Mouse (Mus musculus): ENCODE results near the gene Cpm.

Gene Cpm

GRCm38 (mm10) chr10:117650042-117650655 is 20.8 kb downstream of the Cpm start:
- no peak for DNase-seq

- DNase-seq: no peak
Observed at GRCm38 (mm10) chr10:117650725-117651124, 21.4 kb downstream of the Cpm start.

GRCm38 (mm10) chr10:117651587-117652377 is 22.5 kb downstream of the Cpm start:
- no peak for DNase-seq

DNA sequence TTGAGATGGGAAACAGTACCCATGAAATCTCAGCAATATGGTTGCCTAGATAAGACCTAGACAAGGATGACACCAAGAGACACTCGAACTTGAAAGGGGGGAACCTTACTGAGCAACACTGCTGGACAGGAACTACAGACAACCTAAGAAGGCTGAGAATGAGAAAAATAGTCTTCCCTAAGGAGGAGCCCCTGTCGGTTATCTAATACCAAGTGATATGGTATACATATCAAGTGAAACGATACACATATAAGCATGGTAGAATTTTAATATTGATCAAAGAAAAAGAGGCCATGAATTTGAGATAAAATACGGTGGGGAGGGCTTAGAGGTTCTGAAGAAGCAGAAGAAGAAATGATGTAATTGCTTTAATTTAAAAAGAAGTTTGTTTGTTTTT is 23.1 kb downstream of the Cpm start:
- no peak for DNase-seq

DNA sequence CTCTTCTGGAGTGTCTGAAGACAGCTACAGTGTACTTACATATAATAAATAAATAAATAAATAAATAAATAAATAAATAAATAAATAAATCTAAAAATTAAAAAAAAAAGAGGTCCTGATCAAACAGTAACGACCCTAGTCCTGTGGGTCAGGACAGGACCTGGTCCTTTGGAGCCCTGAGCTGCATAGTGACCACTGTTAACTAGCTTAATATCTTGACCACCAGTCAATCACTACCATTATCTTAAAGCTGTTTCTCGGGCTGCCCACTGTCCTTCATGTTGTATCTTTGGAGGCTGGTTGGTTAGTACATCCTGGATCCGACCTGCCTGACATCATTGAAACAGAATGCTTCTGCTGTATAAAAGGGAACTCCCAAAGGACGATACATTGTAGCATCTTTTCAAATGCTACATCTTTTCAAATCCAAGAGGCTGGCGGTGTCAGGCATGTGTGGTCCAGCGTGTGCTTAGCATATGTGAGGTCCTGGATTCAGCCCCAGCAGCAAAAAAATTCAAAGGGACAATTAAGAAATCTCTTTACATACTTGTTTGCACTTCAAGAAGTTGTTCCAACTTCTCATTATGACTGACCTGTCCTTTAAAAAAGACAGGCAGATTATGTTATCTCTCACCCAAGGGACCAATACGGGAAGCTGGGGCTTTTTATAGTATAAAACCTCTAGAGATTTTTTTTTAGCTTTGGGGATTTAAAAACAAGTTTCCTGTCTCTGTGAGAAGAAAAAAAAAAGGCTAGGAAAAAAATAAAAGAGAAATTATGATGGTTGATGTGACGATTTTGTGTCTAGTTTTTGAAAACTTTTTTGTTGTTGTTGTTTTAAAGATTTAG is 23.9 kb downstream of the Cpm start:
- no peak for DNase-seq

DNA sequence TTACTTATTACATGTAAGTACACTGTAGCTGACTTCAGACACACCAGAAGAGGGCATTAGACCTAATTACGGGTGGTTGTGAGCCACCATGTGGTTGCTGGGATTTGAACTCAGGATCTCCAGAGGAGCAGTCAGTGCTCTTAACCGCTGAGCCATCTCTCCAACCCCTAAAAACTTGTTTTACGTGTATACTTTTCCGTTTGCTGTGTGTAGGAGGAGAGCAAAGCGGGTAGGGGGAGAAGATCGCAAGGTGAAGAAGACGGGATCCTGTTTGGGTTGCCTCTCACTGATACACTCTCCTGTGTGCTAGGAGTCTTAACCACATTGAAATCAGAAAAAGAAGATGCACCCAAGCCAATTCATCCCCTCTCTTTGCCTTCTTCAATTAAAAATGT is 24.5 kb downstream of the Cpm start:
- no peak for DNase-seq

GRCm38 (mm10) chr10:117654576-117655123 is 25.4 kb downstream of the Cpm start:
- no peak for DNase-seq

DNA sequence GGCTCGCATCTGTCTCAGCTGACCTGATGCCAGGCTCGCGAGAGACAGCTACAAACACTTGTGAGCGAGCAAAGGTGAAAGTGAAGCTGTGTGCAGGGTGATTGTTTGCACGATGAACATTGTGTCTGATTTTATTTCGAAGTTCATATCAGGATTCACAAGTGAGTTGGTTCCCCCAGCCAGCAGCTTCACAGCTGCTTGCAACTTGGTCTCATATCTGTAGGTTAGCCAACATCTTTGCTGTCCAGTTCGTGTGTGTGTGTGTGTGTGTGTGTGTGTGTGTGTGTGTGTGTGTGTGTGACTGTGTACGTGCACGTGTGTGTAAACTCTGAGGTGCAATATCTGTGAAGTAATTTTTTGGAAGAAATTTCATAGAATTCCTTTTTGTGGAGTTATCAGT is 26.2 kb downstream of the Cpm start:
- no peak for DNase-seq

DNA sequence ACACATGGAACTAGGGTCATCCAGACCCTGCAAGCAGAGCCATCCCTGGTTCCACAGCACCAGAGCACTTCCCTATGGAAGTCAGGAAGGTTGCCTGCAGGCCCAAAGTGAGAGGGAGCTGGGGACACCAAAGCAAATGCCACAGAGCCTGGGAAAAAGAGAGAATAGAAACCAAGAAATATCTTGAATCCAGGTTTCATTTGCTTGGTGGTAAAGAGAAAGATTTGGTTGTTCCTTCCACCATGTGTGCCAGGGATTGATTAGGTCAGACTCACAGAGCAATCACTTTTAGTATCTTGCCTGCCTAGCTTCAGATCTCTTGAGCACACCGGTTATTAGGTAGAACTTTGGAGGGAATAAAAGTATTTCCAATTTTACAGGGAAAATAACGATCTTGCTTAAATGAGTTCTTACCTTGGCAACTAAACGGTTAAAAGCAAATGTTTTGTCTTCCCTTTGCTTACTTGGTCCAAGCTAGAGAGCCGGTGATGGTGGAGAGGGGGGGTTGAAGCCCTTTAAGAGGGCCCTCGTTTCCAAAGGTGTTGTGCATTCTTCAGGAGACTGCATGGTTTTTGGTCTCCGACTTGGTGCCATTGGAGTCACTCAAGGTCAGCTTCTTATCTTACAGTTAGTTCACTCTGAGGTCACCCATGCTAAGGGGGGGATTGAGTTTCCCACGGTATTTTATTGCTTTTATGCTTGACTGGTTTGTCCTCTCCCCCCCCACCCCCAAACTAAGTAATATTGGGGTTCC is 26.8 kb downstream of the Cpm start:
- DNase-seq: no peak

DNA sequence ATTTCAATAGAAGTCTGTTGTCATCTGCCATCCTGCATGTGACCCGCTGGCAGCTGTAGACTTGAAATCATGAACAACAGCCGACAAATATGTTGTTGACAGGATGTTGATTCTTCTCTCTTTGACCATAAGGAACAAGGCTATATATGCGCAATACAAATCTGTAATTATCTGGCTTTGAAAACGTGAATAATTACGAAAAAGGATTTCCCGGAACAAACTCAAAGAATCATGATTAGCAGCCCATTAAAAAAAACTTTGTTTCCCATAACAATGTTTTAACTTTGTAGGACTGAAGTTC is 27.3 kb downstream of the Cpm start:
- no peak for DNase-seq

GRCm38 (mm10) chr10:117656985-117657658 is 27.8 kb downstream of the Cpm start:
- DNase-seq: no peak

- no peak for DNase-seq
Observed at GRCm38 (mm10) chr10:117657659-117658306, 28.5 kb downstream of the Cpm start.

DNA sequence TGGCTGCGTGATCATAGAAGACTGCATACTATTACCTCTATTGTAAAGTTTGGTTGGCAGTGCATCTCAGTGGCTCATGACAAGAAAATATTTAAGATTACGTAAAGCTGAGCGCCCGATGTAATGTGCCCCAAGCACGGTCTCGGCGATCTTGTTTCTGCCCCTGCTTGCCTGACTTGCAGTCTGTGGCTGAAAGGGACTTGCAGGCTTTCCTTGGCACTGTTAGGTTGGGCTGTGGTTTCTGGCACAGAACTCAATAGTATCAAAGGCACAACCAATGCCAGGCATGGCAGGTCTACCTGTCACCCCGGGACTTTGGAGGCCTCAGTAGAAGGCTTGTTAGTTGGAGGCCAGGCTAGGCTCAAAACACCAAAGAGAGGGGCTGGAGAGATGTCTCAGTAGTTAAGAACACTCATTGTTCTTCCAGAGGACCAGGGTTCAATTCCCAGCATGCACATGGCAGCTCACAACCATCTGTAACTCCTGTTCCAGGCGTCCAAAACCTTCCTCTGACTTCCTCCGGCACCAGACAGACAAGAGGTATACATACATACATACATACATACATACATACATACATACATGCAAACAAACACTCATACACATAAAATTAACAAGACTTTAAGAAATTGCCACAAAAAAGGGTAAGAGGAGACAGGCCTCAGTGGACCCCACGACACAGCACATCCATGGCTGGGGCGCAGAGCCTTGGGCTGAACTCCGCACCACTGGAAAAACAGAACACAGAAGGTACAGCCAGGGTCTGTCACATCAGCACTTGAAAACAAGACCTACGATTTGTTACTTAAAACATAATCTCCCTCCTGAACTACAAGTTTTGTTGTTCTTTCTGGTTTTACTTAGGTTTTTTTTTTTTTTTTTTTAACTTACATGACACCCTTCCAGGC is 29.5 kb downstream of the Cpm start:
- DNase-seq: no peak

- no peak for DNase-seq
Observed at GRCm38 (mm10) chr10:117659430-117659813, 30.1 kb downstream of the Cpm start.

DNA sequence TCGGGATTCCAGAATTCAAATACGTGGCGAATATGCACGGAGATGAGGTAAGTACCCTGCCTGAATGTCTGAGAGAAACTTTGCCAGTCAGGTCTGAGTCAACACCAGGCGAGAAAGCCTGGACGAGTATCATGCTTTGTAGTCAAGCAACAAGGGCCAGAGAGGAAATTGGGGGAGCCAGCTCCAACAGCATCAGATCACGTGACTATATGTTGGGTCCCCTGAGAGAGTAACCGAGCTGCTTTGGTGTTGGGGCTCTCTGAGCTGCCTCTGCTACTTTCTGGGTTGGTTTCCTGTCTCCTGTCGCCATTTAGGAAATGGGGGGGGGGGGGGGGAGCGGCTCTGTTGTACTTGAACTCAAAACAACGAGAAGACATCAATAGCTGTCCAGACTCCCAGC is 30.5 kb downstream of the Cpm start:
- no peak for DNase-seq

GRCm38 (mm10) chr10:117662316-117663055 is 33.2 kb downstream of the Cpm start:
- DNase-seq: no peak

GRCm38 (mm10) chr10:117663056-117663864 is 34.0 kb downstream of the Cpm start:
- DNase-seq: no peak

DNA sequence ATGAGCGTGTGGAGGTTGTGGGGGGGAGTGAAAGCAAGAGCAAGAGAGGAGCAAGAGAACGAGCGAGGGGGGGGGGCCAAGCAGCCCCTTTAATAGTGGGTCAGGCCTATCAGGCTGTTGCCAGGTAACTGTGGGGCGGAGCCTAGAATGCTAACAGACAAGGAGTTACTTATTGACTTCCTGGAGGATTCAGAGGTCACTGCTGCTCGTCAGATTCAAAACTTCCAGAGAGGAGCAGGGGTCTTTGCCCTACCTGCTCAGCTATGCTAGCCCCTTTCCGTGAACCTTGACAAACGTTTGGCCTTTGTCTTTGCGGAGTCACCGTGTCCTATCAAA is 34.5 kb downstream of the Cpm start:
- DNase-seq: no peak
